Mouse (Mus musculus) CH12.LX (cell line): ENCODE results near the gene Sema6c. TPM values are rescaled to one million over a fixed set of nuclear protein-coding genes. Genes with fewer than 3 reads are reported as not detected.
A peak's percentile ranks its signal among the peaks of the same experiment; 100 is the strongest.

Source experiments
- DNase-seq: peaks from one replicate; pipeline ENCODE4 v3.0.0-alpha.2; 2013; ENCODE audit errors: extremely low read depth
- H3K27ac ChIP-seq: 2 replicates; pipeline ENCODE4 v1.5.1; 2012; ENCODE audit warnings: low read depth, mild to moderate bottlenecking, control low read depth, moderate library complexity; ENCODE audit not compliant: insufficient read depth
- H3K27me3 ChIP-seq: replicated peaks from 2 replicates; pipeline ENCODE3; 2012; ENCODE audit warnings: inconsistent platforms
- H3K36me3 ChIP-seq, 2 experiments: replicated peaks in 1 of 2; 2 replicates each; pipeline versions ENCODE3 to v1.6.1; 2012; ENCODE audit warnings: inconsistent platforms in 1 of 2, low read length in 1 of 2, mild to moderate bottlenecking in 1 of 2, mixed read lengths in 1 of 2, moderate library complexity in 1 of 2; ENCODE audit not compliant: control insufficient read depth in 1 of 2, insufficient read depth in 1 of 2
- H3K4me1 ChIP-seq, 2 experiments: 2 replicates each; pipeline ENCODE4 v1.6.1; 2012; ENCODE audit warnings: inconsistent platforms in 1 of 2, moderate library complexity in 1 of 2; ENCODE audit not compliant: insufficient read depth in 2 of 2, control insufficient read depth in 1 of 2
- H3K4me2 ChIP-seq: 2 replicates; pipeline ENCODE4 v1.6.1; 2012; ENCODE audit warnings: low read depth, mild to moderate bottlenecking, control low read depth; ENCODE audit not compliant: poor library complexity, insufficient read depth, severe bottlenecking
- H3K4me3 ChIP-seq, 3 experiments: fragments of 150-350 bp in 1 of 3; sonication (generic) in 1 of 3; replicated peaks in 1 of 3; 2 replicates each; pipeline versions ENCODE3 to v1.5.1; 2011 to 2012; ENCODE audit warnings: low read depth in 2 of 3, low read length in 2 of 3, mild to moderate bottlenecking in 2 of 3, moderate library complexity in 2 of 3, control low read depth in 1 of 3, improper control_type of control experiment in 1 of 3, inconsistent platforms in 1 of 3, mixed read lengths in 1 of 3; ENCODE audit not compliant: poor library complexity in 1 of 3
- H3K79me2 ChIP-seq: replicated peaks from 2 replicates; pipeline ENCODE4 v1.6.1; 2012; ENCODE audit warnings: mild to moderate bottlenecking, moderate library complexity; ENCODE audit not compliant: control insufficient read depth, poor library complexity, insufficient read depth, severe bottlenecking; ENCODE audit errors: extremely low read depth
- H3K9ac ChIP-seq: 2 replicates; pipeline ENCODE4 v1.6.1; 2012; ENCODE audit warnings: low read depth, mild to moderate bottlenecking, control low read depth, moderate library complexity; ENCODE audit not compliant: insufficient read depth
- H3K9me3 ChIP-seq: replicated peaks from 2 replicates; pipeline ENCODE3; 2012; ENCODE audit warnings: low read length, inconsistent platforms, mixed read lengths
- BHLHE40 ChIP-seq: IDR thresholded peaks from 2 replicates; pipeline ENCODE4 v1.6.1; 2011; ENCODE audit warnings: mild to moderate bottlenecking, low read depth, low read length, improper control_type of control experiment
- CHD2 ChIP-seq: IDR thresholded peaks from 2 replicates; pipeline ENCODE4 v1.6.1; 2011; ENCODE audit warnings: low read length, improper control_type of control experiment
- CTCF ChIP-seq, 2 experiments: IDR thresholded peaks in 1 of 2; conservative IDR thresholded peaks in 1 of 2; 2 replicates each; pipeline ENCODE4 v1.5.1; 2011 to 2012; ENCODE audit warnings: low read depth in 2 of 2, low read length in 2 of 2, improper control_type of control experiment in 1 of 2, inconsistent platforms in 1 of 2, mild to moderate bottlenecking in 1 of 2, moderate library complexity in 1 of 2
- E2F4 ChIP-seq: IDR thresholded peaks from 2 replicates; pipeline ENCODE4 v1.6.1; 2011; ENCODE audit warnings: low read depth, low read length, improper control_type of control experiment; ENCODE audit not compliant: insufficient replicate concordance
- ELF1 ChIP-seq: IDR thresholded peaks from 2 replicates; pipeline ENCODE4 v1.6.1; 2014; ENCODE audit warnings: low read depth, mild to moderate bottlenecking, inconsistent platforms, low read length, improper control_type of control experiment
- EP300 ChIP-seq: IDR thresholded peaks from 2 replicates; pipeline ENCODE4 v1.6.1; 2011; ENCODE audit warnings: low read length, improper control_type of control experiment
- GABPA ChIP-seq: IDR thresholded peaks from 2 replicates; pipeline ENCODE4 v1.6.1; 2012; ENCODE audit warnings: low read depth, low read length, improper control_type of control experiment, inconsistent platforms; ENCODE audit not compliant: insufficient replicate concordance
- HCFC1 ChIP-seq: IDR thresholded peaks from 2 replicates; pipeline ENCODE4 v1.6.1; 2012; ENCODE audit warnings: low read depth, mild to moderate bottlenecking, inconsistent platforms, low read length, improper control_type of control experiment
- JUN ChIP-seq: IDR thresholded peaks from 2 replicates; pipeline ENCODE4 v1.6.1; 2011; ENCODE audit warnings: low read depth, mild to moderate bottlenecking, low read length, improper control_type of control experiment, moderate library complexity; ENCODE audit not compliant: insufficient read depth
- JUND ChIP-seq: conservative IDR thresholded peaks from 2 replicates; pipeline ENCODE4 v1.6.1; 2011; ENCODE audit warnings: low read depth, low read length, improper control_type of control experiment
- KAT2A ChIP-seq: IDR thresholded peaks from 2 replicates; pipeline ENCODE4 v1.6.1; 2012; ENCODE audit warnings: low read length, improper control_type of control experiment, inconsistent platforms; ENCODE audit not compliant: insufficient replicate concordance
- MAFK ChIP-seq: IDR thresholded peaks from 2 replicates; pipeline ENCODE4 v1.6.1; 2011; ENCODE audit warnings: low read length, improper control_type of control experiment; ENCODE audit not compliant: insufficient replicate concordance
- MAX ChIP-seq: IDR thresholded peaks from 2 replicates; pipeline ENCODE4 v1.6.1; 2011; ENCODE audit warnings: low read length, improper control_type of control experiment
- MAZ ChIP-seq: IDR thresholded peaks from 2 replicates; pipeline ENCODE4 v1.6.1; 2012; ENCODE audit warnings: low read depth, mild to moderate bottlenecking, inconsistent platforms, low read length, improper control_type of control experiment, moderate library complexity
- MEF2A ChIP-seq: IDR thresholded peaks from 2 replicates; pipeline ENCODE4 v1.6.1; 2014; ENCODE audit warnings: low read depth, mild to moderate bottlenecking, inconsistent platforms, low read length, improper control_type of control experiment, borderline replicate concordance
- MXI1 ChIP-seq: IDR thresholded peaks from 2 replicates; pipeline ENCODE4 v1.6.1; 2011; ENCODE audit warnings: mild to moderate bottlenecking, low read depth, low read length, improper control_type of control experiment
- MYC ChIP-seq: IDR thresholded peaks from 2 replicates; pipeline ENCODE4 v1.6.1; 2011; ENCODE audit warnings: low read depth, mild to moderate bottlenecking, improper control_type of control experiment, low read length
- NELFE ChIP-seq: IDR thresholded peaks from 2 replicates; pipeline ENCODE4 v1.6.1; 2011; ENCODE audit warnings: low read depth, low read length, improper control_type of control experiment
- NRF1 ChIP-seq: IDR thresholded peaks from 2 replicates; pipeline ENCODE4 v1.6.1; 2014; ENCODE audit warnings: low read depth, mild to moderate bottlenecking, inconsistent platforms, low read length, improper control_type of control experiment, moderate library complexity
- PAX5 ChIP-seq: IDR thresholded peaks from 2 replicates; pipeline ENCODE4 v1.6.1; 2012; ENCODE audit warnings: low read length, inconsistent platforms, mixed read lengths
- POLR2A ChIP-seq: IDR thresholded peaks from 2 replicates; pipeline ENCODE4 v1.6.1; 2011; ENCODE audit warnings: low read depth, mild to moderate bottlenecking, improper control_type of control experiment, low read length
- POLR2AphosphoS2 ChIP-seq: IDR thresholded peaks from 2 replicates; pipeline ENCODE4 v1.6.1; 2011; ENCODE audit warnings: low read depth, low read length, improper control_type of control experiment
- RAD21 ChIP-seq: IDR thresholded peaks from 2 replicates; pipeline ENCODE4 v1.6.1; 2011; ENCODE audit warnings: low read depth, mild to moderate bottlenecking, low read length, improper control_type of control experiment, moderate library complexity
- RCOR1 ChIP-seq: conservative IDR thresholded peaks from 2 replicates; pipeline ENCODE4 v1.6.1; 2012; ENCODE audit warnings: low read depth, mild to moderate bottlenecking, inconsistent platforms, low read length, improper control_type of control experiment
- SIN3A ChIP-seq: IDR thresholded peaks from 2 replicates; pipeline ENCODE4 v1.6.1; 2012; ENCODE audit warnings: low read length, improper control_type of control experiment, inconsistent platforms
- SMC3 ChIP-seq: IDR thresholded peaks from 2 replicates; pipeline ENCODE4 v1.6.1; 2011; ENCODE audit warnings: low read depth, low read length, improper control_type of control experiment
- TBP ChIP-seq: conservative IDR thresholded peaks from 2 replicates; pipeline ENCODE4 v1.6.1; 2011; ENCODE audit warnings: low read depth, low read length, improper control_type of control experiment
- TCF12 ChIP-seq: IDR thresholded peaks from 2 replicates; pipeline ENCODE4 v1.6.1; 2014; ENCODE audit warnings: low read depth, mild to moderate bottlenecking, inconsistent platforms, low read length, improper control_type of control experiment
- USF1 ChIP-seq: IDR thresholded peaks from 2 replicates; pipeline ENCODE4 v1.6.1; 2014; ENCODE audit warnings: low read depth, mild to moderate bottlenecking, inconsistent platforms, low read length, improper control_type of control experiment
- USF2 ChIP-seq: conservative IDR thresholded peaks from 2 replicates; pipeline ENCODE4 v1.6.1; 2011; ENCODE audit warnings: low read depth, low read length, improper control_type of control experiment
- ZC3H11A ChIP-seq: IDR thresholded peaks from 2 replicates; pipeline ENCODE4 v1.6.1; 2012; ENCODE audit warnings: low read depth, mild to moderate bottlenecking, inconsistent platforms, low read length, improper control_type of control experiment
- ZKSCAN1 ChIP-seq: IDR thresholded peaks from 2 replicates; pipeline ENCODE4 v1.6.1; 2012; ENCODE audit warnings: low read depth, inconsistent platforms, low read length, improper control_type of control experiment, borderline replicate concordance
- ZNF384 ChIP-seq: IDR thresholded peaks from 2 replicates; pipeline ENCODE4 v1.6.1; 2012; ENCODE audit warnings: low read depth, low read length, improper control_type of control experiment, inconsistent platforms
- dilution Hi-C: fragments of 300-500 bp; cut with MboI; formaldehyde crosslinking; loops from 2 replicates; pipeline ENCODE4 v1.14.3; 2020; ENCODE audit warnings: low sequenced_read_pairs; ENCODE audit not compliant: extremely low pct_unique_long_range_greater_than_20kb, extremely low pct_ligation_motif_present
- in situ Hi-C: fragments of 300-500 bp; cut with MboI; formaldehyde crosslinking; loops from 3 replicates; pipeline ENCODE4 v1.14.3; 2019; ENCODE audit warnings: low sequenced_read_pairs, low pct_ligation_motif_present, low pct_unique_long_range_greater_than_20kb, mixed read lengths
- polyA plus RNA-seq: library from polyadenylated mRNA; unstranded; fragments of >175 nt; gene quantifications from 2 replicates; pipeline ENCODE4 v1.2.1, GENCODE M21; 2012; ENCODE audit warnings: low read depth; ENCODE audit not compliant: insufficient read length
- total RNA-seq, 2 experiments: library from RNA; depleted of rRNA; stranded (reverse); fragments of 300-350 nt in 1 of 2; fragments of >200 nt in 1 of 2; gene quantifications; 2 replicates each; pipeline ENCODE4 v1.2.3; 2012 to 2014

Sema6c gene
- total and polyA plus RNA-seq, 3 experiments, result 0.30 to 0.53 TPM; not detected in 1

DNA sequence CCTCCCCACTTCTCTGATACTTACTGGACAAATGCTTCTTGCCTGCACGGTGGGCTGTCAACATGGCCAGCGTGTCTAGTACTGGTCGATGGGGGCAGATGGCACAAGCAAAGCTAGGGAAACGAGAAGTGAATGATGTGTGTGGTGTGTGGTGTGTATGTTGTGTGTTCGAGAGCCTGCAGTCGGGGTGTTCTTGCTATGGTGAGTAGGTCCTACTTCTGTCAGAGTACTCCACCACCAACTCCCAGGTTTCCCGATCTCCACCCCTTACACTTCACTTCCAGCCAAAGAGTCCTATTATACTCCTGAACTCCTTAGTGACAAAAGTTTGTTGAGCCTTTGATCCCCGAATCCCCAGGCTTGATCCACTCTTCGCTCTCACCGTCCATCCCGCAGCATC is 27.1 kb upstream of the Sema6c start:
- H3K9me3 ChIP-seq, result peaks cover 3% of the 10 kb centered on the region
- H3K4me2 ChIP-seq, result peak overlapping the region; percentile 67
- no peak for DNase-seq
- no peak for TF ChIP-seq MAX
- TF ChIP-seq CTCF (conservative IDR thresholded peaks at IDR 0.05 in 1 of 2, IDR thresholded peaks at IDR 0.05 in 1 of 2; ENCODE audit: low read depth in 2 of 2, low read length in 2 of 2), result no peak
- peak; percentile 6; the same call in 1 of the 2 replicates for TF ChIP-seq MXI1
- TF ChIP-seq PAX5, result no peak
- no peak for TF ChIP-seq USF2
- peaks cover 23 to 47% of the 10 kb centered on the region in 2 experiments for H3K36me3 ChIP-seq
- peak overlapping the region; percentile 84 for H3K9ac ChIP-seq
- H3K27ac ChIP-seq, result peak overlapping the region; percentile 26; the same call in 1 of the 2 replicates
- in situ Hi-C loops, result loop anchor here (5.0 kb wide), 1 partner anchor 134 kb away; no protein-coding TSS in a partner anchor
- dilution Hi-C loops, result no loop called here
- no peaks in the 10 kb centered on the region for H3K27me3 ChIP-seq
- H3K4me1 ChIP-seq, result peaks cover 8 to 24% of the 10 kb centered on the region in 2 experiments
- peaks cover 14% of the 10 kb centered on the region for H3K79me2 ChIP-seq
- peak overlapping the region; percentile 74 to 92 (median 81) for H3K4me3 ChIP-seq

DNA sequence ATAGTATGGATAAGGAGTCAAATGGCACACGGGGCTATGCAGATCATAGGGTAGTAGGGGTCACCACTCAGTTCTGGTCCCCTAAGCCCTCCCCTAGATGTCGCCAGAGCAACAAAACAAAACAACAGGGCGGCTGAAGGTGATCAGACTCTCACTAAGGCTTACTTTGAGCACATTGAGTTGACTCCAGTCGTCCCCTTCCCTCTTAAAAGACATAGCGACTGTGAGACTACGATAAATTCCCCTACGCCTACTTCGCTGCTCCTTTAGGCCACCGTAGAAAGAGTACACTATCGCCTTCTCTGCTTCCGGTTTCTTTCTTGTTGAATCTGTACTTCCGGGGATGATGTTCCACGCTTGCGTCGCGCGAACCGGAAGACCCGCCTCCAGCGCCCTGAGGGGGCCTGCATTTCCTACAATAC is 26.6 kb upstream of the Sema6c start, which contains the start of the genes Scnm1 and Lysmd1:
Scnm1 (minus strand) TSS at position 332 of the 422 bp plus-strand sequence.
Lysmd1 (plus strand) TSS at position 409 of the 422 bp plus-strand sequence.
- dilution Hi-C loops (no loop called here), in situ Hi-C loops (loop anchor here (5.0 kb wide), 1 partner anchor 134 kb away; no protein-coding TSS in a partner anchor)
- peak within 1 kb of the TSS; percentile 84 for H3K9ac ChIP-seq
- no peaks in the 10 kb centered on the region for H3K27me3 ChIP-seq
- peak within 1 kb of the TSS; percentile 74 to 92 (median 81) for H3K4me3 ChIP-seq
- peak; percentile 95 for DNase-seq
- H3K27ac ChIP-seq, result peak within 1 kb of the TSS; percentile 26
- H3K4me2 ChIP-seq, result peak within 1 kb of the TSS; percentile 97
- H3K9me3 ChIP-seq, result peaks cover 3% of the 10 kb centered on the region
- peaks cover 8 to 24% of the 10 kb centered on the region in 2 experiments for H3K4me1 ChIP-seq
- peaks cover 19 to 43% of the 10 kb centered on the region in 2 experiments for H3K36me3 ChIP-seq
- H3K79me2 ChIP-seq, result peaks cover 14% of the 10 kb centered on the region
- TF ChIP-seq NRF1 (peak; percentile 74), USF2 (no peak), USF1 (no peak), ZNF384 (no peak), JUN (no peak), ZC3H11A (no peak), GABPA (no peak), RAD21 (no peak; the same call in none of the 2 replicates), POLR2A (peak; percentile 67), NELFE (peak; percentile 65; the same call in 1 of the 2 replicates), TCF12 (peak; percentile 61), MYC (no peak), BHLHE40 (no peak), MXI1 (0 out of 2 replicates have a peak, but pooled peaks have one; percentile 7), CHD2 (no peak), RCOR1 (no peak), ZKSCAN1 (no peak), MEF2A (no peak), MAZ (no peak), MAFK (no peak), SIN3A (peak; percentile 66), SMC3 (no peak), HCFC1 (peak; percentile 83), TBP (0 out of 2 replicates have a peak, but pooled peaks have one; percentile 56), KAT2A (peak; percentile 81; the same call in 1 of the 2 replicates), E2F4 (no peak), ELF1 (peak; percentile 95), JUND (no peak), EP300 (no peak), POLR2AphosphoS2 (no peak; the same call in 1 of the 2 replicates)
